Mouse (Mus musculus) thymus, adult 2 months (tissue): Measurements from ENCODE around the gene Prr14. TPM values are rescaled to one million over a fixed set of nuclear protein-coding genes. Genes with fewer than 3 reads are reported as not detected.

ENCODE experiments used
- DNase-seq: peaks from one replicate; pipeline ENCODE4 v3.0.0; 2021
- H3K27ac ChIP-seq: fragments of 200-500 bp; 2 replicates; pipeline ENCODE4 v1.5.1; 2012; ENCODE audit warnings: low read length, control low read depth; ENCODE audit not compliant: control insufficient read depth, insufficient read depth
- H3K27me3 ChIP-seq: fragments of 200-500 bp; 2 replicates; pipeline ENCODE4 v1.6.1; 2012; ENCODE audit warnings: mild to moderate bottlenecking, low read length, moderate library complexity, mixed read lengths; ENCODE audit not compliant: control insufficient read depth, insufficient read depth
- H3K36me3 ChIP-seq: fragments of 200-500 bp; 2 replicates; pipeline ENCODE4 v1.6.1; 2012; ENCODE audit warnings: mild to moderate bottlenecking, low read length, moderate library complexity; ENCODE audit not compliant: control insufficient read depth, insufficient read depth
- H3K4me1 ChIP-seq: fragments of 200-500 bp; replicated peaks from 2 replicates; pipeline ENCODE4 v1.6.1; 2012; ENCODE audit warnings: low read length; ENCODE audit not compliant: control insufficient read depth, insufficient read depth
- H3K4me3 ChIP-seq: fragments of 200-500 bp; 2 replicates; pipeline ENCODE4 v1.5.1; 2012; ENCODE audit warnings: mild to moderate bottlenecking, low read length, control low read depth, moderate library complexity; ENCODE audit not compliant: control insufficient read depth, insufficient read depth
- CTCF ChIP-seq: fragments of 200-500 bp; IDR thresholded peaks from 2 replicates; pipeline ENCODE4 v1.5.1; 2012; ENCODE audit warnings: mild to moderate bottlenecking, control low read depth, low read length, moderate library complexity, borderline replicate concordance; ENCODE audit not compliant: control insufficient read depth, poor library complexity, insufficient read depth; ENCODE audit errors: extremely low read depth
- POLR2A ChIP-seq: fragments of 200-500 bp; IDR thresholded peaks from 2 replicates; pipeline ENCODE4 v1.6.1; 2012; ENCODE audit warnings: mild to moderate bottlenecking, low read length, control low read depth, moderate library complexity; ENCODE audit not compliant: control insufficient read depth, poor library complexity, insufficient read depth; ENCODE audit errors: extremely low read depth
- WGBS: fragments of 180-500 bp; shearing (Covaris S2); methylation state at CpG from one replicate; pipeline ENCODE4 v1.1.7; 2018; 5-methylcytosine and 5-hydroxymethylcytosine counted together
- polyA plus RNA-seq: library from polyadenylated mRNA; depleted of rRNA; stranded (reverse); fragments of >200 nt; gene quantifications from 2 replicates; pipeline ENCODE4 v1.2.3, GENCODE M21; 2012; rRNA removed

The Prr14 gene
- polyA plus RNA-seq, 1 experiment = 212 TPM

DNA sequence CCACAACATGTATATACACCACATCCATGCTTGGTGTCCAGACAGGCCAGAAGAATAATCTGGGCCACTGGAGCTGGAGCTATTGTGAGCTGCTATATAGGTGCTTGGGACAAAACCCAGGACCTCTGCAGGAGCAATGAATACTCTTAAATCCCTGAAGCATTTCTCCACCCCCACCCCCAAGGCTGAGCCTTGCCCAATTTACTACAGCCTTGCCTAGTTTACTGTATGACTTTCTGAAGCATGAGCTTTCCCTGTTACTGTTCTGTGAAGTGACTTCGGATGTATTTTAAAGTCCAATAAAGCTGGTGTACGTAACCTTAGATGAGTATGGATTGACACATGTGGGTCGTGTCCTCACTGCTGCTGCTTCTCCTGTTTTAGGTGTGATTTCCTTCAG, 54.4 kb downstream of the Prr14 start:
- Histone ChIP-seq H3K4me3 (no peak overlapping the region), H3K27me3 (no peaks in the 10 kb centered on the region), H3K27ac (no peak overlapping the region), H3K4me1 (no peaks in the 10 kb centered on the region), H3K36me3 (peaks cover 27% of the 10 kb centered on the region)
- TF ChIP-seq POLR2A = no peak
- TF ChIP-seq CTCF = no peak
- WGBS = 86% methylated on average over 3 of the region's 3 CpGs
- no peak for DNase-seq

DNA sequence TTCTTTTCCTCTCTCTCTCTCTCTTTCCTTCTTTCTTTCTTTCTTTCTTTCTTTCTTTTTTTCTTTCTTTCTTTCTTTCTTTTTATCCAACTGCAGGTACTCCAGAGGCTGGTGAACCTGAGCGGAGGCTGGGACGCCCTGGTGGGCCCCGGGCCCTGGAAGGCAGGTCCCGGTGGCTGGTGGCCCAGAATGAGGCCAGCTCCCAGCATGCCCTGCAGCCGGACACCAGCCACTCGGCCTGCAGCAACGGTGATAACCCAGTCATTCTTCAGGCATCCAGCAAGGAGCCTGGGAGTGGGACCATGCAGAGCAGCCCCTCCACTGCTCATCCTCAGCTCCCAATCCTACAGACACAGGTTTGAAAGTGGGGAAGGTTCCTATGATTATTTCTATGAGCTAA, 56.4 kb downstream of the Prr14 start:
- no peak for TF ChIP-seq CTCF
- no peak for TF ChIP-seq POLR2A
- H3K4me1 ChIP-seq = no peaks in the 10 kb centered on the region
- DNase-seq = no peak
- WGBS = 100% methylated on average over 7 of the region's 7 CpGs
- H3K27me3 ChIP-seq = no peaks in the 10 kb centered on the region
- no peak overlapping the region for H3K27ac ChIP-seq
- H3K4me3 ChIP-seq = no peak overlapping the region
- peaks cover 46% of the 10 kb centered on the region for H3K36me3 ChIP-seq

DNA sequence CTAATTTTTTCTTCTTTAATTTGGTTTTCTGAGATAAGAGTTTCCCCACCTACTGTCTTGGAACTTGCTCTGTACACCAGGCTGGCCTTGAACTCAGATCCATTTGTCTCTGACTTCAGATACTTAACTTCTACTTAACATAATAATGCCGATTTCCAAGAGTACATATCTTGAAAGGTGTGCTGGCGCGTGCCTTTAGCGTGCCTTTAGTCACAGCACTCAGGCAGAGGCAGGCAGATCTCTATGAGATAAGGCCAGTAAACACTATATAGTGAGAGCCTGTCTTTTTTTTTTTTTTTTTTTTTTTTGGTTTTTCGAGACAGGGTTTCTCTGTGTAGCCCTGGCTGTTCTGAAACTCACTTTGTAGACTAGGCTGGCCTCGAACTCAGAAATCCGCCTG, 56.9 kb downstream of the Prr14 start:
- DNase-seq = no peak
- Histone ChIP-seq H3K4me3 (no peak overlapping the region), H3K27me3 (no peaks in the 10 kb centered on the region), H3K4me1 (no peaks in the 10 kb centered on the region), H3K36me3 (peaks cover 51% of the 10 kb centered on the region), H3K27ac (no peak overlapping the region)
- TF ChIP-seq CTCF = no peak
- TF ChIP-seq POLR2A = no peak
- 94% methylated on average over 7 of the region's 7 CpGs for WGBS

DNA sequence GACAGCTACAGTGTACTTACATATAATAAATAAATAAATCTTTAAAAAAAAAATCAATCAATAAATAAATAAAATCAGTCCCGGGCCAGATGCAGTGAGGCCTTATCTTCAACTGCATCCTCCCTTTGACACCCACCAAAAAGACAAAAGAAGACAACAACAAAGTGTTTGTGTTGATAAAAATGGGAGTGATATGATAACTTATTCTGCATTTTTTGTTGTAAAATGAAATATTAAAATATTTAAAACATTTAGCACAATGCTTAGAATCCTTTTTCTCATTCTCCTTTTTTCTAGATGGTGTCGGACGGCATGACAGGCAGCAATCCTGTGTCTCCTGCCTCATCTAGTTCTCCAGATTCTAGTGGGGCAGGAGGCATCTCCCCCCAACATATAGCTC, 59.9 kb downstream of the Prr14 start, which contains the start of gene Gm42715:
Gm42715 (plus strand) TSS at position 301 of the 400 bp plus-strand sequence.
- WGBS = 98% methylated on average over 3 of the region's 3 CpGs
- Histone ChIP-seq H3K4me3 (no peak within 1 kb of the TSS), H3K27me3 (no peaks in the 10 kb centered on the region), H3K4me1 (no peaks in the 10 kb centered on the region), H3K36me3 (peaks cover 80% of the 10 kb centered on the region), H3K27ac (no peak within 1 kb of the TSS)
- no peak for DNase-seq
- TF ChIP-seq CTCF (no peak), POLR2A (no peak)

Other genes with a start within 250 kb of the Prr14 start
- gene Zfp553, start 226.6 kb upstream of the Prr14 start, polyA plus RNA-seq = 30.4 and 31.6 TPM in 2 replicates
- gene Sept1, start 226.5 kb upstream of the Prr14 start, polyA plus RNA-seq = 1,045 and 1,102 TPM in 2 replicates
- gene Zfp771, start 215.3 kb upstream of the Prr14 start, polyA plus RNA-seq = 91.3 and 102 TPM in 2 replicates
- gene Dctpp1, start 198.9 kb upstream of the Prr14 start, polyA plus RNA-seq = 122 and 125 TPM in 2 replicates
- 37.2 and 46.3 TPM in 2 replicates for gene Sephs2, start 185.6 kb upstream of the Prr14 start, polyA plus RNA-seq
- gene Itgal, start 163.4 kb upstream of the Prr14 start, polyA plus RNA-seq = 353 and 356 TPM in 2 replicates
- gene Zfp768, start 114.0 kb upstream of the Prr14 start, polyA plus RNA-seq = 8.6 and 11.1 TPM in 2 replicates
- 14.4 and 15.2 TPM in 2 replicates for gene Zfp747, start 83.6 kb upstream of the Prr14 start, polyA plus RNA-seq
- gene 9130019O22Rik, start 72.4 kb upstream of the Prr14 start, polyA plus RNA-seq = 5.9 and 6.4 TPM in 2 replicates
- gene E430018J23Rik, start 66.0 kb upstream of the Prr14 start, polyA plus RNA-seq = 8.4 and 10.2 TPM in 2 replicates
- 9.0 and 10.7 TPM in 2 replicates for gene Zfp764, start 52.8 kb upstream of the Prr14 start, polyA plus RNA-seq
- 28.0 and 28.7 TPM in 2 replicates for gene Zfp688, start 37.5 kb upstream of the Prr14 start, polyA plus RNA-seq
- 8.1 and 9.4 TPM in 2 replicates for gene Zfp689, start 10.5 kb upstream of the Prr14 start, polyA plus RNA-seq
- gene Fbrs, start 19.6 kb downstream of the Prr14 start, polyA plus RNA-seq = 122 and 128 TPM in 2 replicates
- 92.3 and 131 TPM in 2 replicates for gene Srcap, start 52.4 kb downstream of the Prr14 start, polyA plus RNA-seq
- 10.4 and 14.1 TPM in 2 replicates for gene Gm42715, start 60.0 kb downstream of the Prr14 start, polyA plus RNA-seq
- gene Tmem265, start 101.8 kb downstream of the Prr14 start, polyA plus RNA-seq = 12.5 and 12.8 TPM in 2 replicates
- 193 and 202 TPM in 2 replicates for gene Phkg2, start 113.7 kb downstream of the Prr14 start, polyA plus RNA-seq
- 1.5 and 2.9 TPM in 2 replicates for gene Ccdc189, start 129.0 kb downstream of the Prr14 start, polyA plus RNA-seq
- 65.9 and 67.4 TPM in 2 replicates for gene Rnf40, start 129.2 kb downstream of the Prr14 start, polyA plus RNA-seq
- 27.7 and 33.1 TPM in 2 replicates for gene Zfp629, start 156.2 kb downstream of the Prr14 start, polyA plus RNA-seq
- 61.2 and 76.1 TPM in 2 replicates for gene Bcl7c, start 249.3 kb downstream of the Prr14 start, polyA plus RNA-seq